Mouse (Mus musculus) olfactory bulb, adult 2 months (tissue): ENCODE measurements around the gene 4930583I09Rik. TPM values are rescaled to one million over a fixed set of nuclear protein-coding genes. Genes with fewer than 3 reads are reported as not detected.

Experiments
- H3K27ac ChIP-seq: fragments of 200-500 bp; 2 replicates; pipeline ENCODE4 v1.5.1; 2012; ENCODE audit warnings: low read depth, low read length; ENCODE audit not compliant: insufficient read depth
- H3K4me1 ChIP-seq: fragments of 200-500 bp; 2 replicates; pipeline ENCODE4 v1.6.1; 2012; ENCODE audit warnings: low read length; ENCODE audit not compliant: control insufficient read depth, insufficient read depth
- H3K4me3 ChIP-seq: fragments of 200-500 bp; 2 replicates; pipeline ENCODE4 v1.5.1; 2012; ENCODE audit warnings: mild to moderate bottlenecking, low read depth, low read length, moderate library complexity; ENCODE audit not compliant: insufficient read depth
- CTCF ChIP-seq: fragments of 200-500 bp; IDR thresholded peaks from 2 replicates; pipeline ENCODE4 v1.5.1; 2012; ENCODE audit warnings: low read depth, mild to moderate bottlenecking, low read length, moderate library complexity; ENCODE audit not compliant: insufficient read depth
- POLR2A ChIP-seq: fragments of 200-500 bp; IDR thresholded peaks from 2 replicates; pipeline ENCODE4 v1.6.1; 2012; ENCODE audit warnings: mild to moderate bottlenecking, low read depth, low read length, moderate library complexity; ENCODE audit not compliant: insufficient read depth
- WGBS: fragments of 180-500 bp; shearing (Covaris S2); methylation state at CpG from one replicate; pipeline ENCODE4 v1.1.7; 2018; 5-methylcytosine and 5-hydroxymethylcytosine counted together
- polyA plus RNA-seq: library from polyadenylated mRNA; stranded (reverse); fragments of >200 nt; gene quantifications from 2 replicates; pipeline ENCODE4 v1.2.4, GENCODE M21; 2012; ENCODE audit warnings: low replicate concordance; ENCODE audit not compliant: missing spikeins, insufficient read depth, insufficient read length

4930583I09Rik gene
- polyA plus RNA-seq, 1 experiment = not detected

GRCm38 (mm10) chr17:64806035-64806589 lies 29.8 kb downstream of the 4930583I09Rik start:
- 78% methylated on average over 8 of the region's 8 CpGs for WGBS
- Histone ChIP-seq H3K27ac (no peak overlapping the region), H3K4me3 (no peak overlapping the region), H3K4me1 (no peaks in the 10 kb centered on the region)
- TF ChIP-seq POLR2A (no peak), CTCF (no peak)

- Histone ChIP-seq H3K4me1 (no peaks in the 10 kb centered on the region), H3K4me3 (no peak overlapping the region), H3K27ac (no peak overlapping the region)
- WGBS = 75% methylated on average over 13 of the region's 13 CpGs
- TF ChIP-seq POLR2A = no peak
- no peak for TF ChIP-seq CTCF
These were observed 31.3 kb downstream of the 4930583I09Rik start for GRCm38 (mm10) chr17:64804375-64805124.

GRCm38 (mm10) chr17:64802956-64803275 lies 33.0 kb downstream of the 4930583I09Rik start:
- Histone ChIP-seq H3K4me3 (no peak overlapping the region), H3K4me1 (no peaks in the 10 kb centered on the region), H3K27ac (no peak overlapping the region)
- 66% methylated on average over 7 of the region's 7 CpGs for WGBS
- TF ChIP-seq POLR2A (no peak), CTCF (no peak)

- WGBS = 49% methylated on average over 11 of the region's 11 CpGs
- no peak for TF ChIP-seq POLR2A
- no peak for TF ChIP-seq CTCF
- Histone ChIP-seq H3K4me3 (no peak overlapping the region), H3K27ac (no peak overlapping the region), H3K4me1 (no peaks in the 10 kb centered on the region)
These were observed 33.5 kb downstream of the 4930583I09Rik start for GRCm38 (mm10) chr17:64802168-64802955.

GRCm38 (mm10) chr17:64792623-64793022 lies 43.2 kb downstream of the 4930583I09Rik start:
- no peak overlapping the region for H3K27ac ChIP-seq
- peaks cover 5% of the 10 kb centered on the region; the same call in 1 of the 2 replicates for H3K4me1 ChIP-seq
- no peak overlapping the region for H3K4me3 ChIP-seq
- TF ChIP-seq POLR2A = no peak
- TF ChIP-seq CTCF = no peak
- 55% methylated on average over 5 of the region's 5 CpGs for WGBS

- Histone ChIP-seq H3K27ac (no peak overlapping the region), H3K4me1 (peaks cover 5% of the 10 kb centered on the region; the same call in 1 of the 2 replicates), H3K4me3 (no peak overlapping the region)
- no peak for TF ChIP-seq POLR2A
- TF ChIP-seq CTCF = no peak
- 95% methylated on average over 3 of the region's 3 CpGs for WGBS
These were observed 43.8 kb downstream of the 4930583I09Rik start for GRCm38 (mm10) chr17:64792076-64792475.

- no peak overlapping the region for H3K4me3 ChIP-seq
- H3K27ac ChIP-seq = no peak overlapping the region
- 88% methylated on average over 3 of the region's 3 CpGs for WGBS
- TF ChIP-seq CTCF (no peak), POLR2A (no peak)
- H3K4me1 ChIP-seq = peaks cover 5% of the 10 kb centered on the region; the same call in 1 of the 2 replicates
These were observed 46.7 kb downstream of the 4930583I09Rik start for GRCm38 (mm10) chr17:64789175-64789574.

- 88% methylated on average over 13 of the region's 13 CpGs for WGBS
- Histone ChIP-seq H3K4me1 (peaks cover 5% of the 10 kb centered on the region; the same call in 1 of the 2 replicates), H3K27ac (no peak overlapping the region), H3K4me3 (no peak overlapping the region)
- no peak for TF ChIP-seq CTCF
These were observed 47.6 kb downstream of the 4930583I09Rik start for GRCm38 (mm10) chr17:64788301-64788700.

- 63% methylated on average over 1 of the region's 1 CpGs for WGBS
- Histone ChIP-seq H3K4me3 (no peak overlapping the region), H3K4me1 (no peaks in the 10 kb centered on the region), H3K27ac (no peak overlapping the region)
- no peak for TF ChIP-seq CTCF
- no peak for TF ChIP-seq POLR2A
These were observed 49.9 kb downstream of the 4930583I09Rik start for GRCm38 (mm10) chr17:64785961-64786360.

Other genes with a start within 250 kb of the 4930583I09Rik start
- gene Man2a1, start 235.3 kb downstream of the 4930583I09Rik start, polyA plus RNA-seq = not detected in 2 replicates